Mouse (Mus musculus) activated CD4-positive, CD25-positive, alpha-beta regulatory T cell, adult 4 months (primary cell): ENCODE measurements around the gene Zkscan17. TPM values are rescaled to one million over a fixed set of nuclear protein-coding genes. Genes with fewer than 3 reads are reported as not detected.
"Not testable (repeated sequence)": the region's sequence is repeated elsewhere in the genome, so short reads cannot be mapped to it uniquely, and the experiment has no call there.

Source experiments
- ATAC-seq: one replicate; pipeline ENCODE4 v1.8.0; 2017
- polyA plus RNA-seq, 2 experiments: library from polyadenylated mRNA; unstranded; fragments of 100-300 nt; shearing (Covaris generic); gene quantifications; one replicate each; pipeline ENCODE4 v1.2.1; 2017

Zkscan17 gene
- polyA plus RNA-seq = 10 to 100 TPM in 1 of 2 experiments, 1 to 10 TPM in 1; 7.9 to 11.4 TPM

GRCm38 (mm10) chr11:59526472-59527080 is at the start of gene Zkscan17:
Gene Zkscan17, minus strand, starts transcription at chr11:59526751.
- ATAC-seq = no peak

DNA sequence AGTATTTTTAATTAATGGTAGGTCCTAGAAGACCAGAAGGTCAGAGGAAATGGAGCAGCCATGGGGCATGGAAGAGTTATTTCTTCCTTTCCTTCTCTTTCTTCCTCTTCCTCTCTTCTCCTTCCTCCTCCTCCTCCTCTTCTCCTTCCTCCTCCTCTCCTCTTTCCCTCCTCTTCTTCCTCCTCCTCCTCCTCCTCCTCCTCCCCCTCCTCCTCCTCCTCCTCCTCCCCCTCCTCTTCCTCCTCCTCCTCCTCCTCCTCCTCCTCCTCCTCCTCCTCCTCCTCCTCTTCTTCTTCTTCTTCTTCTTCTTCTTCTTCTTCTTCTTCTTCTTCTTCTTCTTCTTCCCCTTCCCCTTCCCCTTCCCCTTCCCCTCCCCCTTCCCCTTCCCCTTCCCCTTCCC is 49.6 kb upstream of the Zkscan17 start, which contains the start of gene Olfr222:
TSS of gene Olfr222 (minus strand) at position 101 of the 400 bp plus-strand sequence.
- ATAC-seq = not testable (repeated sequence)

DNA sequence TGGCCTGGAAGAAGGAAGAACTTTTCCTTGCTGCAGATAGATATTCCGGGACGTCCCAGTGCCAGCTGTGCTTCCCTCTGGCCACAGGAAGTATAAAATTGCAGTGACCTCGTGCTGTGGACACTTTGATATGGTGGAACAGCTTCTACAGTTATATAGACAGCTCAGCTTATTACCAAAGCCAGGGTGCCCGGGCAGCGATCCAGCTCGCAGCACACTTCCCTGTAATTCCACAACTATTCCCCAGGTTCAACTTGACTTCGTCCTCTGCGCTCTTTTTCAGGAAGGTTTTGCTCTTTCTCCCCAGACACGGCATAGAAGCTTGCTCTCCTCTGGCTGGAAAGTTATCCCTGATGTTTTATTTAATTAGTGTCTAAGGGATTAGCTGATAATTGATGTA is 49.2 kb upstream of the Zkscan17 start:
- no peak for ATAC-seq

- ATAC-seq = no peak
These were observed 42.8 kb upstream of the Zkscan17 start for GRCm38 (mm10) chr11:59569306-59569705.

GRCm38 (mm10) chr11:59562837-59563236 is 36.3 kb upstream of the Zkscan17 start:
- no peak for ATAC-seq

DNA sequence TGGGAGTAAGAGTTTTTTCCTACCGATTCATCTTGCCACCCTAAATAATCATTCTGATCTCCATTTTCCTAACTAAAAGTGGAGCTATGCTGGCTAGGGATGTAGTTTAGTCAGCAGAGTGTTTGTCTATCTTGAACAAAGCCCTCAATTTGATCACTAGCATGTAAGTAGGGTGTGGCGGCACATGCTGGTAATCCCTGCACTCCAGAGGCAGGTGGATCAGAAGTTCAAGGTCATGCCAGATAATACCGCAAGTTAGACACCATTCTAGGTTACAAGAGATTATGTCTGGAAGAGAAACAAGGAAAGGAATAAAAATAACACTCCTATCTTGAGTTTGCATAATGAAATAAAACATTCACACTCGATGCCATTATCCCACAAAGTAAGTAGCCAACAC is 35.8 kb upstream of the Zkscan17 start:
- ATAC-seq = no peak

DNA sequence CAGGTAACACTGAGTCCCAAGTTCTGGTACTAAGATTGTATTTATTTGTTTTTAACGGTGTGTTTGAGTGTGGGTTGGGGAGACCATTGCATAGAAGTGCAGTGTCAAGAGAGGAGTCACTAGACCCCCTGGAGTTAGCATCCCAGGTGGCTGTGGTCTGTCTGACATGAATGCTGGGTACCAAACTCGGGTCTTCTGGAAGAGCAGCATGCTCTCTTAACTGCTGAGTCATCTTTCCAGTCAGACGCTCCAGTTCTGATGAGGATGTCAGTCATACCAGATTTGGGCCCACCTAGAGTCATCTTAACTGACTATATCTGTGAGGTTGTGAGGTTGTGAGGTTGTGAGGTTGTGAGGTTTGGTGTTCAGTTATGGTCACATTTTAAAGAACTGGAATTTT is 34.4 kb upstream of the Zkscan17 start:
- no peak for ATAC-seq

- ATAC-seq = no peak
These were observed 28.0 kb upstream of the Zkscan17 start for GRCm38 (mm10) chr11:59554535-59554934.

GRCm38 (mm10) chr11:59554127-59554526 is 27.6 kb upstream of the Zkscan17 start:
- no peak for ATAC-seq

DNA sequence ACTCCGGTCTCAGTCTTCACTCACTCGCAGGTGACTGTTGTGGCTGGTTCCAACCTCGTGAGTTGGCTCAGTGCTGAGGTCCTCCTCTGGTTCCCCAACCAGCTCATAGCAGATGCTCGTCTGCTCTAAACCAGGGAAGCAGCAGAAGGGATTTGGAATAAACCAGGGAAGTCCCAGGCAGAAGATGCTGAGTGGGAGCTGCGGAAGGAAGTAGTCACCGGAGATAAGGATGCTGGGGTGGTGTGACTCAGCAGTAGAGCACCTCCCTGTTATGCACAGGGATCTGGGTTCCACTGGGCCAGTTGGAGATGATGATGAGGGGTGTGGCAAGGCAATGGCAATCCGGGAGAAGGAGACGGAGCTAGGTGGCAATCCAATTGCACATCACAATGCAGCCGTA is 17.5 kb upstream of the Zkscan17 start:
- no peak for ATAC-seq

DNA sequence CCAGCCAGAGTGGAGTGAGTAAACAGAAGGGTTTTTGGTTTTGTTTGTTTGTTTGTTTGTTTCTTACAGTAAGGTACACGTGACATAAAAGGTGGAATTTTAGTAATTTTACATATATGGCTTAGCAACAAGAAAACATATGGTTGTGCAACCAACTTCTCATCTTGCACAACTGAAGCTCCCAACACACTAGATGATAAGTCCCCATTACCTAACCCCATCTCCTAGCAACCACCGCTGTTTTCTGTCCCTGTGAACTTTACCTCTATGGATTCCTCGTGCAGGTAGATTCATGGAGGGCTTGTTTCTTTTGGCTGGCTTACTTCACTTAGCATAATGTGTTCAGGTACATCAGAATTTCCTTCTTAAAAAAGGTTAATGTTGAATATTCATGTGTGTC is 16.8 kb upstream of the Zkscan17 start:
- ATAC-seq = no peak

DNA sequence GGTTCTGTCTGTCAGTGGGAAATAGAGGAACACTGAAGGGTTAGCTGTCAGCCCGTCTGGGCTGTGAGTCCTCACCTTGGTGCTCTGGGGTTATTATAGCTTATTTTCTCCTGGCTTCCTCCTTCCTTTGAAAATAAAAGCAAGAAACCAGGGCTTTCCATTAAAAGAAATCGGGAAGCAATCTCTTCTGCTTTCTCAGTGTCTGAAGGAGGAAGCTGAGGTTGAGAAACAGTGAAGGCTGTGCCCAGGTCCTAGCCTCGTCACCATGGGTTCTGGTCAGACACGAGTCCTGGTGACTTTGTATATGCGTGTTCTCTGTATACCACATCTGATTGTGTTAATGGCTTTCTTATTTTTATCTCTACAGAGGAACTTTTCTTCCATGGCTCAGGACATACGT is 15.9 kb upstream of the Zkscan17 start:
- ATAC-seq = no peak

DNA sequence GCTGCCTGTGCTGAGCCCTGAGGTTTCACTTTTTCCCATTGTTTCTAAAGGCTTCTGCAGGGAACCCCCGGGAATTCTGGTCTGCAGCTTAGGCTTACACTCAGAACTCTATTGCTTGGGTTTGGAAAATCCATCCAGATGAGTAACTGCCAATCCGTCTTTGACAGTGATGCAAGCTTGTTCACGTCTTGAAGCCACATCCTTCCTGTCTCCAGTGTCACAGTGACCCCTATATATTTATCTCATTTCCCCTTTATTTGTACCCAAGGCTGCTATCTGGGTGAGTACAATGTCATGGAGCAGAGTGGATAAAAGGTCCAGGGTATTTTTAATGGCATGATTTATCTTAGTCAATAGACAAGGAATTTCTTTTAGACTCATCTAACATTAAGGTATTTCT is 14.8 kb upstream of the Zkscan17 start, which contains the start of gene Nlrp3:
TSS of gene Nlrp3 (plus strand) at position 245 of the 400 bp plus-strand sequence.
- no peak for ATAC-seq

DNA sequence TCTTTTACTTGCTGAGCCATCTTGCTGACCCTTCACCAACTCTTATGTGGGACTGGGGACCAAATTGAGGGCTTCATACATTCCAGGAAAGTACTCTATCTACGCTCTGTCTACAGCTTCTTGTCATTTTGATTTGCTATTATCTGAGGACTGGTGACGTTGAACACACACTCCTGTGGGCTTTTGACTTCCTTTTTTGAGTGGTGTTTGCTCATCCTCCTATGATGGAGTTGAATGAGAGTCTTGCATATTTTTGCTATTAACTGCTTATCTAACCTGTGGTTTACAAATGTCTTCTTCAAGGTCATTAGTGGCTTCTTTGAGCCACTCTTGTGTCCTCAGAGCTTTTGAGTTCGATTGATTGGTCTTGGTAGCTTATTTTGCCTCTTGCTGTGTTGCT is 13.6 kb upstream of the Zkscan17 start:
- ATAC-seq = no peak

GRCm38 (mm10) chr11:59538387-59538786 is 11.8 kb upstream of the Zkscan17 start:
- ATAC-seq = no peak

DNA sequence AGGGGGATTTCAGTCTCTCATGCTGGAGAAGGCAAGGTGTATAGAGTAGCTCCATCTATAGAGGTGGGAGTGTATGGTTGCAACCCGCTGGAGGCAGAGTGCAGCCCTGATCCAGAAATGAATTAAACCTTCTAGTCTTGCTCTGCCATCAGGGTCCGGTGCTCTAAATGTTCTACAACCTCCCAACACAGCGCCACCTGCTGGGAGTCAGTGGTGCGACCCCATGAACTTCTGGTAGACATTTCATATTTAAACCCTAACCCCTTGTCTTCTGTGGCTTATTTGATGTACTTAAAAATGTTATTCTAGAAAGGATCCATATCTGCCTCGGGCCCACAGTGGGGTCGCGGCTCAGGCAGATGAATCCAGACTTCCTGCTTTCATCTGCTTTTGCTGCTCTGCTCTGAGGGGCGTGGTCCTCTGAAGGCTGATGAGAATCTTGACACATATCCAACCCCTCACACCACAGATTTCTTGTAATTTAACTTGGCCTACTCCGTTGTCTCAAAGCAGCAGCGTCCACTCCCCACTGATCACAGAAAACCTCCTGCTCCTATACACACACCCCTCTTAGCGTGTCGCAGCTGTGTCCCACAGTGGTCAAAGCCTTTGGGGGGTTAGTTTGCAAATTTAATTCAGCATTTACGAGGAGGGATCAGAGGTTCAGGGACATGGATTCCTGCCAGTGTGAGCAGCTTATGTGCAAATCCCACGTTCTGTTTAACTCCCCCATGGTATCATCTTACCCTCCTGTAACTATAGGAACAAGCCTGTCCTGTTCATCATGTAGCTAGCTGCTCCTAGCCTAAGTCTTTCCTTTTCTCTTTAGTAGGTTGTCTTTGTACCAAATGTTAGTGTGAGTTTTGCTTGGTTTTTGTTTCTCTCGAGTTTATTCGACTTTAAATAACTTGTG is 10.9 kb upstream of the Zkscan17 start:
- ATAC-seq = no peak

DNA sequence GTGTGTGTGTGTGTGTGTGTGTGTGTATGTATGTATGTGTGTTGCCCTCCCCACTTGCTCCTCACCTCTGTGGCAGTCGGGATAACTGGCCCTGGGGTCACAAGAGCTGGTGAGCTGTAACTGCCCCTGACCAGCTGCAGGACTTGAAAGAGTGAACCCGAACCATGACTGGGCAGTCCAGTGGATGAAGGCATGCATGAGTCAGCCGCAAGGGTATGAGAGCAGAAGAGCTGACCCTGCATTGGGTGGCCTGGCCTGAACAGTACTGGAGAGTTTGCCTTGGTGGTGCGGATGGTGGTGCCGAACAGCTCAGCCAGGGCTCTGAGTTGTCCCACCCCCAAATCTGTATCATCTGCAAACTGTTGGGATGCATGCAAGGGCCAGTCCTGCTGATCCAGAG is 5.0 kb upstream of the Zkscan17 start:
- no peak for ATAC-seq

DNA sequence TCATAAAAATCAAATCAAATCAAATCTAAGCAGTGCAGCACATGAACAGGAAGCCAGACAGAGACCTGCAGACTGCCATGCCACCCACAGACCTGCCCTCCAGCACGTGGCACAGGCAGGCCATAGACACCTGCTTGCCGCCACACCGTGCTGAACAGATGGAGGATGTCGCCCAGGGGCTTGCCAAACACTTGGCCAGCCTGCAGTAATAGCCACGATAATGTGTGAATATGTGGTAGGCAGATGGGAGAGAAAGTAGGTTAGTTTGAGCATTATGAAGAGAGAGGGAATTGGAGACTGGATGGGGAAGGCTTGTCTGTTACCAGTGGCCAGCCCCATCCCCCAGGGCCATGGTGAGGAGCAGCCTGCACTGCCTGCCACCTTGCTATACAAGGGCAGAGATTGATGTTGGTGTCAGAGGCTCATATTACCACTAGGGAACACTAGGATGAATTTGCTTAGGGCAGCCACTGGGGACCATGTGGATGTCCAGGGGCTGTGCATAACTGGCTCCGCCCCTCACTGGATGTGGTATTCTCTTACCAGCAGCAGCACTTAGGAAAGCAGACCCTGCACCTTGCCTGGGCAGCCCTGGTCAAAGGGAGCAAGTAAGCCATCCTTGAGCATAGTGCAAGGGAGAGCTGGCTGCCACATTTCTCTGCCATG is 4.5 kb upstream of the Zkscan17 start:
- no peak for ATAC-seq

DNA sequence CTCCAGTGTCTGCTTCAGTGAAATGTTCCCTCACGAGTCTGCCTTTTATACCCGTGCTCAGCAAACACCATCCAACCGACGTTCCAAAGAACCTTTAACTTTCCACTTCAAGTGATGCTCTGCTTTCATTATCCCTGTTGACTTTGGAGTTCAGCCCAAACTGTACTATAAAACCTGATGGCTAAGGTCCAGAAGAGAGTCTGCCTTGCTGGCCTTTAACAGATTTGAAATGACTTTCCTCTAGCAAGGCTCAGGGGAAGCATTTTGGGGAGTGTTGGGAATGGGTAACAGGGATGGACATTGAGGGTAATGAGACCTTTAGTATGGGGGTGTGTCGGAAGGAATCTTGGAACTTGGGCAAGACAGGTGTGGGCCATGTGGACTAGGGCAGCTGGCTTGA is 3.7 kb upstream of the Zkscan17 start:
- ATAC-seq = no peak

GRCm38 (mm10) chr11:59525237-59525636 is 1.3 kb downstream of the Zkscan17 start:
- ATAC-seq = no peak

DNA sequence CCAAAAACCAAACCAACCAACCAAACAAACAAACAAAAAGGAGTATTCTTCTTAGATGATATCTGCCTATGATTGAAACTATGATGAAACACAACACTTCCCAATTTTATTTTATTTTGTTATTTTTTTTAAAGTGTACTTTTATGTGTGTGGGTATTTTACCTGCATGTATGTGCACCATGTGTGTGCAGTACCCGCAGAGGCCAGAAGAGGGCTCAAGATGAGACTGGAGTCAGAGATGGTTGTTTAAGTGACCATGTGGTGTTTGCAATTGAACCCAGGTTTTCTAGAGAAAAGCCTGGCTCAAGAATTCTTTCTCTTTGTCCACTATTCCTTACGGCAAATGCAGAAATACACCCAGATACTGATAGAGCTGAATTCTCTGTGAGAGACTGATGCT is 2.4 kb downstream of the Zkscan17 start:
- no peak for ATAC-seq

DNA sequence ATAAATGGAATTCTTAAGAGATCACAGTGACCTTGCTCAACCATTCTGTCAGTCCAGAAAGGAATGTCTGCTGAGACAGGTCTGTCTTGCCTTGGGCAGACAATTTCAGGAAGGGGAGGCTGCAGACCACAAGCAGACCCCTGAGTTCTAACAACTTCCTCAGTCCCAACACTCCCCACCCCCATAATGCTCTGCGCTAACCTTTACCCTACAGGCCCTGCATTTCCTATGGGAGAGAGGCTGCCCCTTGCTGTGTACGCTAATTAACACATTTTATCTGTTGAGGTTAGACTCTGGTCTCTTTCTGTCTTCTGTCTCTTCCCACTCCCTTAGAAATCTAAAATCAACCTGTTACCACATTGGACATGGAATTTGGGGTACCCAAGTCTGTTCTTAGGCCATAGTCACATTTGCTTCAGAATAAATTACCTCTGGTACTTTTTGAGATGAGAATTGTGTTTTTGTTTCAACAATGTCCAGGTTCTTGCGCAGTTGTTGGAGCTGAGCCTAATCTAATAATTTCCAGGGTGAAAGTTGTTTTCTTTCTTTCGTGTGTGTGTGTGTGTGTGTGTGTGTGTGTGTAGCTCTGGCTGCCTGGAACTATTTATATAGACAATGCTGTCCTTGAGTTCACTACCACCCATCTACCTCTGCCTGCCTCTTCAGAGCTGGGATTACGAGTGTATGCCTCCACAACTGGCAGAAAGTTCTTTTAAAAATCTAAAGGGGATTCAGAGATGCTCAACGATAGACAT is 6.6 kb downstream of the Zkscan17 start:
- ATAC-seq = no peak

- peak; percentile 46 for ATAC-seq
These were observed 8.3 kb downstream of the Zkscan17 start for GRCm38 (mm10) chr11:59518226-59518625.
